Comparison of ENCODE assay signal across 17 mouse cellular contexts in genomic region chr3:102704001-102704401, GRCm38 (mm10). TPM values are rescaled to one million over a fixed set of nuclear protein-coding genes. Genes with fewer than 3 reads are reported as not detected.
DNase-seq lines count a peak whose midpoint lies in the region; ATAC-seq and TF ChIP-seq lines count a peak whose summit lies in the region.
"Had no signal": no experiment of that assay in that cellular context is flagged by ENCODE, and none has a peak within 500 bp of the region (broad histone marks: within the 10 kb centered on the region; RNA-seq: fewer than 3 reads in every experiment).

No protein-coding gene starts in this region.

- H3K9me3 ChIP-seq in neural tube, embryonic 15.5 days (replicated peaks): no peaks in the 10 kb centered on the region
- H3K9me3 ChIP-seq: intestine, embryonic 15.5 days; liver, embryonic 12.5 days; midbrain, embryonic 12.5 days; neural tube, embryonic 12.5 days had no signal

- 0 out of 2 replicates have a peak, but pooled peaks cover 2% of the 10 kb centered on the region for H3K27me3 ChIP-seq in neural tube, embryonic 15.5 days (replicated peaks)
- H3K27me3 ChIP-seq: liver, embryonic 12.5 days; midbrain, embryonic 12.5 days; neural tube, embryonic 12.5 days; Patski had no signal

- no peaks in the 10 kb centered on the region for H3K36me3 ChIP-seq in neural tube, embryonic 15.5 days
- H3K36me3 ChIP-seq: intestine, embryonic 15.5 days; liver, embryonic 12.5 days; midbrain, embryonic 12.5 days; neural tube, embryonic 12.5 days had no signal

- WGBS in neural tube, embryonic 15.5 days: 49% methylated on average over 4 of the region's 4 CpGs

- no peak overlapping the region for H3K4me3 ChIP-seq in layer of hippocampus, adult 2 months
- H3K4me3 ChIP-seq in neural tube, embryonic 15.5 days (replicated peaks): no peak overlapping the region
- H3K4me3 ChIP-seq: intestine, embryonic 15.5 days; liver, embryonic 12.5 days; midbrain, embryonic 12.5 days; neural tube, embryonic 12.5 days had no signal

- H3K27ac ChIP-seq in layer of hippocampus, adult 2 months: peak overlapping the region; percentile 63
- 0 out of 2 replicates have a peak overlapping the region, but pooled peaks have one; percentile 3 for H3K27ac ChIP-seq in neural tube, embryonic 15.5 days (replicated peaks)
- H3K27ac ChIP-seq: intestine, embryonic 15.5 days; kidney, postnatal 0 days; liver, embryonic 12.5 days; midbrain, embryonic 12.5 days; neural tube, embryonic 12.5 days had no signal

- TF ChIP-seq CTCF in layer of hippocampus, adult 2 months (conservative IDR thresholded peaks at IDR 0.05): no peak

- ATAC-seq in neural tube, embryonic 15.5 days (ENCODE audit: low FRiP score): peak; percentile 66
- ATAC-seq: intestine, embryonic 15.5 days; liver, embryonic 12.5 days; Patski had no signal

- H3K4me2 ChIP-seq in neural tube, embryonic 15.5 days: no peak overlapping the region
- H3K4me2 ChIP-seq: intestine, embryonic 15.5 days; liver, embryonic 12.5 days; midbrain, embryonic 12.5 days; neural tube, embryonic 12.5 days had no signal

- no peak overlapping the region for H3K9ac ChIP-seq in neural tube, embryonic 15.5 days (replicated peaks)
- H3K9ac ChIP-seq: intestine, embryonic 15.5 days; liver, embryonic 12.5 days; midbrain, embryonic 12.5 days; neural tube, embryonic 12.5 days had no signal

- H3K4me1 ChIP-seq in neural tube, embryonic 15.5 days: peaks cover 3% of the 10 kb centered on the region; the same call in 1 of the 2 replicates
- H3K4me1 ChIP-seq: intestine, embryonic 15.5 days; liver, embryonic 12.5 days; neural tube, embryonic 12.5 days had no signal

- peak; percentile 26 to 39 for DNase-seq in cerebellum, postnatal 10 days
- no peak for DNase-seq in cerebellum, postnatal 36 days
- no peak for DNase-seq in layer of hippocampus, adult 2 months (ENCODE audit: low spot score in 2 of 2)
- no peak for DNase-seq in layer of hippocampus, postnatal 25 days (ENCODE audit: extremely low spot score in 1 of 2, low spot score in 1 of 2)
- no peak for DNase-seq in neural tube, embryonic 10.5 days (ENCODE audit: extremely low spot score, low spot score)
- no peak for DNase-seq in urinary bladder, adult 2 months (ENCODE audit: low spot score)
- DNase-seq in right cerebral cortex, postnatal 14 days: no peak
- DNase-seq: adrenal gland, postnatal 36 days; cerebellum, postnatal 14 days; heart, postnatal 10 days had no signal

RNA-seq across cellular contexts. Expression of gene Tspan2, which starts 30.3 kb away (rescaled TPM):
- 10 to 100 TPM; 70.5 to 76.2 TPM for total RNA-seq in layer of hippocampus, adult 2 months (2021)
- total RNA-seq in layer of hippocampus, postnatal 25 days (2021): 100 to 1,000 TPM; 160 to 197 TPM
- 15.9 and 19.8 TPM in 2 replicates for polyA plus RNA-seq in neural tube, embryonic 15.5 days (2015; fragmentation: Nextera tagmentation; extraction: Ambion mirVana)
- polyA plus RNA-seq in urinary bladder, adult 2 months (2012; rRNA removed): 76.3 and 90.8 TPM in 2 replicates

Comparison
In these comparisons a context has a peak if more than half of its experiments do, and no peak if none do; other contexts are left out.
1. DNase-seq: peak in cerebellum, postnatal 10 days (2 of 2); none in cerebellum, postnatal 36 days (0 of 2), layer of hippocampus, adult 2 months (0 of 2), layer of hippocampus, postnatal 25 days (0 of 2), neural tube, embryonic 10.5 days (single experiment), urinary bladder, adult 2 months (single experiment) and right cerebral cortex, postnatal 14 days (single experiment).